Mouse (Mus musculus): ENCODE results near the gene Sugp2. TPM values are rescaled to one million over a fixed set of nuclear protein-coding genes. Genes with fewer than 3 reads are reported as not detected.

Sugp2 gene
- polyA plus RNA-seq, 1 experiment: 206 TPM

DNA sequence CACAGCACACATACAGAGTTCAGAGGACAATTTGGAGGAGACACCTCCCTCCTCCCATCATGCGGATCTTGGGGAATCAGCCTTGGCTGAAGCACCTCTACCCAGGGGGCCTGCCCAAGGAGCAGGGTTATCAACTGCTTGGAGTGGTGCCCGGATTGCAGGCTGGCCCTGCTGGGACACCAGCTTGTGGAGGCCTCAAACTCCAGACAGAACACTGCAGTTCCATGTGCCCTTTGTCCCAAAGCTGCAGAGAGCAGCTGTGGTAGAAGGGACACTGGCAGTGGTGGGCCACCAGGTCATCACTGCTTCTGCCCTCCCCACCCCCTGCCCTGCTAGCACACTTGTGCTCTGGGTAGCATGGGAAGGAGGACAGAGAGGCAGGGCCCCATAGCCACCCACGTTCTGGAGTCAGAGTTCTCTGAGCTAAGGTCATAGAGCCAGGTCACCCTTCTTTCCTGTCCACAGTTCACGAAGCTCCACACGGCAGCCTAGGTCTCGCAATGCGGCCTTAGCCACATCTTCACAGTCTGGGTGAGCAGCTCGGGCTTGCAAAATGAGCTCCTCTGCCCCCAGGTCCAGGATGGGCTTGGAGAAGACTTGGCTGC, 13.7 kb upstream of the Sugp2 start:
- Histone ChIP-seq H3K27ac (ENCODE audit: control insufficient read depth, insufficient read depth, low read depth, low read length) (no peak overlapping the region), H3K4me3 (ENCODE audit: control insufficient read depth, low read depth, low read length) (no peak overlapping the region), H3K36me3 (ENCODE audit: control insufficient read depth, insufficient read depth, low read length) (no peaks in the 10 kb centered on the region), H3K27me3 (ENCODE audit: control insufficient read depth, insufficient read depth, low read length) (no peaks in the 10 kb centered on the region), H3K4me1 (ENCODE audit: control insufficient read depth, insufficient read depth, low read length) (peaks cover 3% of the 10 kb centered on the region; the same call in 1 of the 2 replicates)
- TF ChIP-seq POLR2A (IDR thresholded peaks at IDR 0.05; ENCODE audit: control insufficient read depth, low read depth, low read length) (no peak), CTCF (IDR thresholded peaks at IDR 0.05; ENCODE audit: control insufficient read depth, insufficient read depth, insufficient replicate concordance, low read depth, low read length) (no peak)

DNA sequence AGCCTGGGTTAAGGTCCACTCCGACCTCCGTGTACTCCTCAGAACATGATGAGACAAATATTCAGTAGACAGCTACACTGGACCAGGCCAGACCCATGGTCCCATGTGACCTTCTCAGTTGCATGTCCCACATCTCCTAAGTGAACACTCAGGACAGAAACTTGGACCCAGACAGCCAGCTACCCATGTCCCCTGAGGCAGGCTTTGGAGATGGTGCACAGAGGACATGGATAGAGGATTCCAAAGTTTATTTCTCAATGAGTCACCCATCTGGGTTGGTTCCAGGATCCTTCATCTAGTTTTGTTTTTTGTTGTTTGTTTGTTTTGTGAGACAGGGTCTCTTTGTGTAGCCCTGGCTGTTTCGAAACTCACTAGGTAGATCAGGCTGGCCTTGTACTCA, 13.1 kb upstream of the Sugp2 start:
- TF ChIP-seq POLR2A (IDR thresholded peaks at IDR 0.05; ENCODE audit: control insufficient read depth, low read depth, low read length) (no peak), CTCF (IDR thresholded peaks at IDR 0.05; ENCODE audit: control insufficient read depth, insufficient read depth, insufficient replicate concordance, low read depth, low read length) (no peak)
- no peak overlapping the region for H3K4me3 ChIP-seq (ENCODE audit: control insufficient read depth, low read depth, low read length)
- H3K4me1 ChIP-seq (ENCODE audit: control insufficient read depth, insufficient read depth, low read length): peaks cover 3% of the 10 kb centered on the region; the same call in 1 of the 2 replicates
- H3K36me3 ChIP-seq (ENCODE audit: control insufficient read depth, insufficient read depth, low read length): no peaks in the 10 kb centered on the region
- no peak overlapping the region for H3K27ac ChIP-seq (ENCODE audit: control insufficient read depth, insufficient read depth, low read depth, low read length)
- no peaks in the 10 kb centered on the region for H3K27me3 ChIP-seq (ENCODE audit: control insufficient read depth, insufficient read depth, low read length)

DNA sequence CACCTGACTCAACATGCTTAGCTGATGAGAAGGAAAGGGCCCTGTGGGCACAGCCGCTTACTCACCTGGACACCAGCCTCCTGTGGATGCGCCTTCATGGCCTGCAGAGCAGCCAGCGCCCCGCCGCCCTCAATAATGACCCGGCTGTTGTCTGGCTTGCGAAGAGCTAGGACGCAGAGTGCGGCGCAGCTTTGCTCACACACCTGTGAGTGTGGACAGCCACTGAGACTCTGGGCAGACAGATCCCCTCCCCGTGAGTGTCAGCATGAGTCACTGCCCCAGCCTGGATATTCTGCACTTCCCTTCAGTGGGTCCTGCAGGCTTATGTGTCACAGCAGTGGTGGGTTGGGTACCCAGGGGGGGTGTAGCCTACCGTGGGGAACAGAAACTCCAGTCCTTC, 12.0 kb upstream of the Sugp2 start:
- H3K4me3 ChIP-seq (ENCODE audit: control insufficient read depth, low read depth, low read length): no peak overlapping the region
- no peaks in the 10 kb centered on the region for H3K36me3 ChIP-seq (ENCODE audit: control insufficient read depth, insufficient read depth, low read length)
- no peaks in the 10 kb centered on the region for H3K27me3 ChIP-seq (ENCODE audit: control insufficient read depth, insufficient read depth, low read length)
- TF ChIP-seq POLR2A (IDR thresholded peaks at IDR 0.05; ENCODE audit: control insufficient read depth, low read depth, low read length): no peak
- no peak for TF ChIP-seq CTCF (IDR thresholded peaks at IDR 0.05; ENCODE audit: control insufficient read depth, insufficient read depth, insufficient replicate concordance, low read depth, low read length)
- H3K4me1 ChIP-seq (ENCODE audit: control insufficient read depth, insufficient read depth, low read length): peaks cover 3% of the 10 kb centered on the region; the same call in 1 of the 2 replicates
- no peak overlapping the region for H3K27ac ChIP-seq (ENCODE audit: control insufficient read depth, insufficient read depth, low read depth, low read length)

DNA sequence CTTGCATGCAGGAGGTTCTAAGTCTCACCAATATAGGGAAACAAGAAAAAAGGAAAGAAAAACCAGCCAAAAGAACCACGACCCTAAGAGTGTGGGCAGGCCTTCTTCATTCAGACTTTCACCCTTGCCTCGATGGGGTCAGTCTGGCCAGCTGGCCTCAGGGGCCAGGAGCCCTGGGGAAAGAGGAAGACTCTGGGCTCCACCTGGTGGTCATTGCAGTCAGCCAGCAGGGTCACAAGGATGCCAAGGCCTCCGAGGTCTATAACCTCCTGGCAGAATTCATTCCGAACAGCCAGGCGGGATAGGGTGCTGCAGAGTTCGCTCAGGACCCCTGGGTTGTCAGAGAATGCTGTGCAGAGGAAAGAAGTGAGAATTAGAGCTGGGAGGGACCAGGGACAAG, 10.7 kb upstream of the Sugp2 start:
- no peaks in the 10 kb centered on the region for H3K36me3 ChIP-seq (ENCODE audit: control insufficient read depth, insufficient read depth, low read length)
- H3K4me1 ChIP-seq (ENCODE audit: control insufficient read depth, insufficient read depth, low read length): peaks cover 3% of the 10 kb centered on the region; the same call in 1 of the 2 replicates
- peak; percentile 45; the same call in 1 of the 2 replicates for TF ChIP-seq CTCF (IDR thresholded peaks at IDR 0.05; ENCODE audit: control insufficient read depth, insufficient read depth, insufficient replicate concordance, low read depth, low read length)
- TF ChIP-seq POLR2A (IDR thresholded peaks at IDR 0.05; ENCODE audit: control insufficient read depth, low read depth, low read length): no peak

DNA sequence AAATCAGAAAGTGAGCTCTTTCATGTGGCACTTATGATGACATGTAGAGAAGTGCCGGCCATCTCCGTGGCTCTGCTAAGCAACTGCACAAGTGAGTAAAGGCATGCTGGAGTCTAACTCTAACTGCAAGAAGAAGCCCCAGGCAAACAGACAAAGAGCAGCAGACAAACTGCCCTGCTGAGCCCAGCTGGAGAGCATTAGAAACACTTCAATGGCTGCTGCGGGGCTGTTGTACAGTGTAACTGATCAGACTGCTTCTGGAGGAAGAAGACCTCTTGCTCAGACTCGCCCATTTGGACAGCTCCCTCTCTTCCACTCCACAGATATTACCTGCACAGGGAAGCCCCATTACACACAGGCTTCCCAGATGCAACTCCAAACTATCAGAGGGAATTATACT, 6.0 kb upstream of the Sugp2 start:
- Histone ChIP-seq H3K27me3 (ENCODE audit: control insufficient read depth, insufficient read depth, low read length) (no peaks in the 10 kb centered on the region), H3K4me1 (ENCODE audit: control insufficient read depth, insufficient read depth, low read length) (no peaks in the 10 kb centered on the region), H3K4me3 (ENCODE audit: control insufficient read depth, low read depth, low read length) (no peak overlapping the region), H3K36me3 (ENCODE audit: control insufficient read depth, insufficient read depth, low read length) (no peaks in the 10 kb centered on the region), H3K27ac (ENCODE audit: control insufficient read depth, insufficient read depth, low read depth, low read length) (no peak overlapping the region)
- no peak for TF ChIP-seq CTCF (IDR thresholded peaks at IDR 0.05; ENCODE audit: control insufficient read depth, insufficient read depth, insufficient replicate concordance, low read depth, low read length)
- no peak for TF ChIP-seq POLR2A (IDR thresholded peaks at IDR 0.05; ENCODE audit: control insufficient read depth, low read depth, low read length)

More for the DNA sequence above, 10.7 kb upstream of the Sugp2 start:
- Histone ChIP-seq H3K27me3 (ENCODE audit: control insufficient read depth, insufficient read depth, low read length) (no peaks in the 10 kb centered on the region), H3K27ac (ENCODE audit: control insufficient read depth, insufficient read depth, low read depth, low read length) (no peak overlapping the region), H3K4me3 (ENCODE audit: control insufficient read depth, low read depth, low read length) (no peak overlapping the region)

DNA sequence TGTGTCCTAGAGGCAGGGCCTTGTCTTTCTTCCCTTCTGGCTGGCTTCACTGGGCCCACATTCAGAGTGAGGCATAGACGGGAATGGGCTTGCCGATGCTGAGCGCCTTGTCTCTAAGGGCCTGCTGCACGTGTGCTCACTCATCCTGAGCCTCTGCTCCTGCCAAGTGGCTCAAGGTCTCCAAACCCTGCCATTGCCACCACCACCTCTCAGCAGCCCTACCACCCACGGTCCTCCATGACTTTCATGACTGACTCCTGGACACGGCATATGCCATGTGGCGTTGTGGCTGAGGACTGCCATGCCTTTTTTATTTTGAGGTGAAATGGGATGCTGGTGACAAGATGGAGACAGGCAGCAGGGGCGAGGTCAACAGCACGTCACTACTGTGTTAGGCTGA, 3.2 kb upstream of the Sugp2 start:
- 0 out of 2 replicates have a peak, but pooled peaks cover under 1% of the 10 kb centered on the region for H3K36me3 ChIP-seq (ENCODE audit: control insufficient read depth, insufficient read depth, low read length)
- H3K4me3 ChIP-seq (ENCODE audit: control insufficient read depth, low read depth, low read length): no peak overlapping the region
- H3K4me1 ChIP-seq (ENCODE audit: control insufficient read depth, insufficient read depth, low read length): peaks cover 4% of the 10 kb centered on the region; the same call in 1 of the 2 replicates
- H3K27ac ChIP-seq (ENCODE audit: control insufficient read depth, insufficient read depth, low read depth, low read length): no peak overlapping the region
- H3K27me3 ChIP-seq (ENCODE audit: control insufficient read depth, insufficient read depth, low read length): no peaks in the 10 kb centered on the region
- TF ChIP-seq POLR2A (IDR thresholded peaks at IDR 0.05; ENCODE audit: control insufficient read depth, low read depth, low read length): no peak
- TF ChIP-seq CTCF (IDR thresholded peaks at IDR 0.05; ENCODE audit: control insufficient read depth, insufficient read depth, insufficient replicate concordance, low read depth, low read length): no peak

DNA sequence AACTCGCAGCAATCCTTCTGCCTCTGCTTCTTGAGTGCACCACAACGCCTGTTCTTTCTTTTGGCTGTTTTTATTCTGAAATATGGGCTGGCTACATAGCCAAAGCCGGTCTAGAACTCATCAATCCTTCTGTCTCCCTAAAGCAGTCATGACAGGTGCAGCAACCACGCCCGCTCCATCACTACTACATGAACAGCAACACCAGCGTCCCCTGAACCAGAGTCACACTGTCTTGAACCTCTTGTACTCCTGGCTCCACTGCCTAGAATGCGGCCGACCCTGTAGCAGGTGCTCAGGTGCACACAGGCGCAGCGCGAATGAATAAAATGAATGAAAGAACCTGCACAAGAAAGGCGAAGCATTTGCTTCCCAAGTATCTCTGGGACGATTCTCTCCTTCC, 420 bp upstream of the Sugp2 start:
- TF ChIP-seq POLR2A (IDR thresholded peaks at IDR 0.05; ENCODE audit: control insufficient read depth, low read depth, low read length): no peak
- no peak for TF ChIP-seq CTCF (IDR thresholded peaks at IDR 0.05; ENCODE audit: control insufficient read depth, insufficient read depth, insufficient replicate concordance, low read depth, low read length)
- Histone ChIP-seq H3K4me1 (ENCODE audit: control insufficient read depth, insufficient read depth, low read length) (peaks cover 4% of the 10 kb centered on the region; the same call in 1 of the 2 replicates), H3K36me3 (ENCODE audit: control insufficient read depth, insufficient read depth, low read length) (peaks cover 10% of the 10 kb centered on the region), H3K27me3 (ENCODE audit: control insufficient read depth, insufficient read depth, low read length) (no peaks in the 10 kb centered on the region), H3K4me3 (ENCODE audit: control insufficient read depth, low read depth, low read length) (peak overlapping the region; percentile 94), H3K27ac (ENCODE audit: control insufficient read depth, insufficient read depth, low read depth, low read length) (peak overlapping the region; percentile 96; the same call in 1 of the 2 replicates)

Data from testis, adult 2 months (tissue).